Mouse (Mus musculus) gonadal fat pad, adult 2 months (tissue): ENCODE results near the gene Tnrc6a. TPM values are rescaled to one million over a fixed set of nuclear protein-coding genes. Genes with fewer than 3 reads are reported as not detected.
"Not testable (repeated sequence)": the region's sequence is repeated elsewhere in the genome, so short reads cannot be mapped to it uniquely, and the experiment has no call there.

ENCODE experiments used
- DNase-seq: peaks from one replicate; pipeline ENCODE4 v3.0.0-alpha.2; 2012; ENCODE audit warnings: low read depth
- polyA plus RNA-seq: library from polyadenylated mRNA; depleted of rRNA; stranded (reverse); fragments of >200 nt; gene quantifications from 2 replicates; pipeline ENCODE4 v1.2.3, GENCODE M21; 2012; rRNA removed

The Tnrc6a gene
- 46.5 and 52.2 TPM in 2 replicates for polyA plus RNA-seq

DNA sequence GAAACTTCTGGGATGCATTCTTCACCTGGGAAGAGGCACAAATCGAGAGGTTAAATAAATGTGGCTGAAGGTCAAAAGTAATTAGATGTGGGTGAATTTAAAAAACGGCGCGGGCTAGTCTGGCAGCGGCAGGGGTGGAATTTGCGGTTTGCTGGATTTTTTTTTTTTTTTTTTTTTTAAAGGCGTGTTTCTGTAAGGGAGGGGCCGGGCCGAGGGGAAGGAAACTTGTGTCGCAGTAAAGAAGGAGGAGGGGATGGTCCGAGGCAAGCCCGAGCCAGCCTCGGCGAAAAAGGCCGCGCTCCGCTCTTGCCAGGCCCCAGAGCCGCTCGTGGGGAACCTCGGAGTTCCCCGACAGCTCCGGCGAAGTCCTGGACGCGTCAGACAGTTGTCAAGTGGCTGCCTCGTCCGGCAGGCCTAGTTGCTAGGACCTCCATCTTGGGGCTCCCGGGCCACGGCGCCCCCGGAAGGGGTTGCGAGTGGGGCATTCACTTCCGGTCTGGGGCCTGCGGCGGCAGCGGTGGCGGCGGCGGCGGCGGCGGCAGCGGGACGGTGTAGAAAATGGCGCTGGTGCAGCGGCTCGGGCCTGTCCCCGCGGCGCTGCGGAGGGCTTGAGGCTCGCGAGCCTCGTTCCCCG, at the start of gene Tnrc6a:
Gene Tnrc6a, plus strand, starts transcription at position 221 of the 634 bp plus-strand sequence.
- DNase-seq: peak; percentile 52

DNA sequence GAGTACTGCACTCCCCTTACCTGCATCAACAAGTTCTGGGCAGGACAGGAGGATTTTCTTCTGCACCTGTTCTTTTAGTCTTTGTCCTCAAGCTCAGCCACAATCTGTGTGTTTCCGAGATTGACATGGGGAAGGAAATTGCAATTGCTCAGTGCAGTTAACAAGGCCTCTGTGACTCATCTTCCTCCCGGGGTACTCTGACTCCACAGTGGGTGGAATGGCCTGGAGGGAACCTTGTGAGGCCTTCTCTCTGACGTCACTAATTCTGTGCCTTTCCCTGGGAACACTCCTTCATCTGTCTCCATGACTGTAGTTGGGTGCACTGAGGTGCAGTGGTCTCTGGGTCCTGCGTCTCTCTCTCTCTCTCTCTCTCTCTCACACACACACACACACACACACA, 41.4 kb upstream of the Tnrc6a start:
- DNase-seq: no peak

DNA sequence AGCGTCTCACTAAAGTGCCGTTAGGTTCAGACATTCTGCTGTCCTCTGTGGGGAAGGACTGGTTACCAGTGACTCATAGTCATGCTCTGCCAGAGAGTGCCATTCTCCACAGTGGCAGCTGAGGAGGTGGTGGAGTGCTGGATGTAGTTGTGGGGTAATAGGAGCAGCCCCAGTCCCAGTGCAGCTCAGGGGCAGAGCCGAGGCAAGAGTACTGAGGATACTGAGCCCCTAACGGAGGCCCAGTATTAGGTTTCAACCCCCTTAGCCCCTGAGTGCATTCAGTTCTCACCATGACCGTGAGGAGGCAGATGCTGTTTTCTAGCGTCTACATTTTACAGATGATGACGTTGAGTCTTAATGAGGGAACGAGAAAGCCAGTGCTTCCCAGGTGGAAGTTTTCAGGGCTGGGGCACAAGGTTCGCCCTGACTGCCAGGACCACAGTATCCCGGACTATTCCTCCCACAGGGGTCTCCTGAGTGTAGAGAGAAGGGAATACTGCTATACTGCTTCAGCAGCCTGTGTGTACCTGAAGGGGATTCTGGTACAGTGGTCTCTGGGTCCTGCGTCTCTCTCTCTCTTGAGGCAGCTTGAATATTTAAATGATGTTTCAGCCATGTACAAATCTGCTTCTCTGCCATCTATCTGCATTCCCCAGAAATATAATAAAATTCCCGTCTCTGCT, 40.1 kb upstream of the Tnrc6a start:
- DNase-seq: no peak

DNA sequence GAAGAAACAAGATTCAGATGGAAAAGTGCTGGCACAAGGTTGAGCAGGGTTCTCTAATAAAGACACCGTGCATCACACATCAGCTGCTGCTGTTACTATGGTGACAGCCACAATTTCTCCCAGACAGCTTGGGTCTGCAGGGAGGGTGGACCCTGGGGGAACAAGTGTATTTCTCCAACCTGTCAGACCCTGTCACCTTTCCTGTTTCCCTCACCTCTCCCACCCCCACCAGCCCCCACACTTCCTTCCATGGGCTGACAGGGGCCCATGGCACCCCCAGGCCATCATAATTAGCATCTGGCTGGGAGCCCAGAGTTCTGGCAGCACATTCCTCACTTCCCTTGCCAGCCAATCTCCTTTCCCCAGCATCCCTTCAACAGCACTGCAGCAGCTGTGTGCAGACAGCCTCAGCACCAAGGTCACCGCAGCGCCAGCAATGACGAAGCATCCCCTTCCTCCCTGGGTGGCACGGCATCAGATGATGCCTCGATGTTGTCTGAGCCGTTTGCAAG, 39.4 kb upstream of the Tnrc6a start:
- no peak for DNase-seq

DNA sequence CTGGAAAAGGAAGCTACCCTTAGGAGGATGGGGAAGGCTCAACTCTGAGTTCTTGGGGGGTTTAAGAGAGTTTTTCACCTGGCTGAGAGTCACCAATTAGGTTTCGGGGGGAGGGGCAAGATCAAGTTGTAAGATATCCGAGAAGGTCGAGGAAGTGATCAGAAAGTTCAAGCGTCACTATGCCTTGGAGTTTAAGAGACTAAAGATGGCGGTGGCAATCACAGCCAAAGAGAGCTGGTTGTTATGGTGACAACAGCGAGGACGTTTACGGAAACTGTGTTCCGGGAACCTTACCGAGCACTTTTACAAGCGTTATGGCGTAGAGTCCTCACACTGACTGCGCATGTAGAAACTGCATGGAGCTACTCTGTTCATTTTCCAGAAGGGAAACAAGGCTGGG, 39.0 kb upstream of the Tnrc6a start:
- DNase-seq: no peak

DNA sequence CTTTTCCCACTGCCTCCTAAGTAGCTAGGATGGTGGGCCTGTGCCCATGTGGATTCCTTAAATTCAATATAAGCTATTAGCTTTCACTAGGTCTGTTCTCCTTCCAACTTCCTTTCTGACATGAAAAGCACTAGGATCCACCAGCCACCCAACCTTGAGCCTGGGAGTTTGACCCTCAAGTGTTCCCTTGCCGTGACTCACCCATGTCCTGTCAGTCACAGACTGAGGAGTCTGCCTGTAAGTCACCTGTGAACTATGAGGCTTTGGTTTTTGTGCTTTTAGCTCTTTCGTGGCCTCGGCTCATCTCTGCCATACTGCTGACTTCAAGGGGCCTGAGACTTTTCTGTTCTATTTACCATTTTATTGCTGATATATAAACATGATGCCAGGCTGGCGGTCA, 34.8 kb upstream of the Tnrc6a start:
- no peak for DNase-seq

DNA sequence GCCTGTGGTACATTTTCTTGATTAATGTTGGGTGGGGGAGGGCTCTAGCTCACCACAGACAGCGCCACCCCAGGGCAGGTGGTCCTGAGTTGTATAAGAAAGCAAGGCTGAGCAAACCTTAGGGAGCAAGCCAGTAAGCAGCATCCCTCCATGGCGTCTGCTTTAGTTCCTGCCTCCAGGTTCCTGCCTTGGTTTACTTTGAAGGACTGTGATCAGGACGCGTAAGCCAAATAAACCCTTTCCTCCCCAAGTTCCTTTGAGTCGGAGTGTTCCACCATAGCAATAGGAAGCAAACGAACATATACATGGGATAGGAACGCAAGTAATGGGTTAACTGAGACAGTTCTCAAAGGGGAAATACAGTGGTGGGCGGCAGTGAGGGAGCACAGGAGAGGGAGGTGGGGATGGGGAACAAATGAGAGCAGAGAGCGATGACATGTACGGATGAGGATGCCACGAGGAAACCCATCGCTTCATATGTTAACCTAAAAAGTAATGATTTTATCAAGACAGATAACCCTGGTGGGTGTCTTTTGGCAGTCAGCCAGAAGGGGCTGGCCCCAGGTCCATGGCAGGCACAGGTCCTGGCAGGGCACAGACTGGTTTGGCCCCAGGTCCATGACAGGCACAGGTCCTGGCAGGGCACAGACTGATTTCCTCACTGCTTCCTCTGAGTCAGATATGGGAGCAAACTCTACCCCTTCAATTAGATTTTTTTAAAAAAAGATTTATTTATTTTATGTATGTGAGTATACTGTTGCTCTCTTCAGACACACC, 27.2 kb upstream of the Tnrc6a start:
- no peak for DNase-seq

DNA sequence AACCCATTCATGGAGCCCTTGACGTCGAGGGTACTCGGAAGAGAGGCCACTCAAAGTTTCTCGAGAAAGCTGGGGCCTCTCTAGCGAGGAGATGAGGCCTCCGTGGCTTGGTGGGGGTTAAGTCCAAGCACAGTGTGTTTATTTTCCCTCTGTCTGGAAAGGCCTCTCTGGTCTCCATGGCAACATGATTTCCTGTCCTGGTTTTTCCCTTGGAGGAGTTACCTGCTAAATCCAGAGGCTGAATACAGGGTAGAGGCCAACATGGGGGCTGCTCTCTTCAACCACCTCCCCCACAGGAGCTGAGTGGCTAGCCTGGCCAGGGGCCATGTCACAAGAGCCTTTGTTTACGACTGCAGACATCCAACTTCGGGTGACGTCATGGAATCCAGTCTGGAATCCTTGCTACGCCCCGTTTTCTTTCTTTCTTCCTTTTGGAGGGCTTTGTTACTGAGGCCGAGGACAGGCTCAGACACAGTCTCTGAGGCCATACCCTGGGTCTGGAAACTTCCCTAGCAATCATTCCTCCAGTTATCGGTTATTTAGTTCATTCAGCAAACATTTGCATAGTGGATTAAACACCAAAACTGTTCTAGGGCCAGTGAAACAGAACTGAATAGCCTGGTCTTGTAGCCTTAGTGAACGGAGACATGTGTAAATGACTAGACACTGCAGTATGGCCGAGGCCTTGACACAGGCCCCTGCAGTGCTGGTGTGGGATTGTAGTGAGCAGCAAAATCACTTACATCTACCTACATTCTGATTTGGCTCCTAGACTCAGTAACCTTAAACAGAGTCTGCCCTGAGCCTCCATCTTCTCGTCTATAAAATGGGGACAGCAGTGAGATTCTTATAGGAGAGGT, 25.6 kb upstream of the Tnrc6a start:
- no peak for DNase-seq

DNA sequence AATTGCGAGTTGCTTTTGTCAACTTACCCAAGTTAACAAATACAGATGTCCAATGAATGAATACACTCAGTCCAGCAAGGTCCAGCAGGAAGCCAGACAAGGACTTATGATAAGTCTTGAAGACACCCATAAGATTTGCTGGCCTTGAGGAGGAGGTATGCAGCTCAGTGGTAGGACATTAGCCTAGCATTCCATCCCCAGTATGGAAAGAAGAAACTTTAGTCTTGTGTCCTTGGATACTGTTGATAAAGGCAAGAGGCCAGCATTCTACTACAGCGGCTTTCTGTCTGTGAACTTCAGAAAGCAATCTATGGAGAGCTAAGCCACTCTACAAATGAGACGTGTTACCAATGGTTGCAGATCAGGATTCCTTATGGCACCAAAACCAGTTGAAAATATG, 22.4 kb upstream of the Tnrc6a start:
- no peak for DNase-seq

DNA sequence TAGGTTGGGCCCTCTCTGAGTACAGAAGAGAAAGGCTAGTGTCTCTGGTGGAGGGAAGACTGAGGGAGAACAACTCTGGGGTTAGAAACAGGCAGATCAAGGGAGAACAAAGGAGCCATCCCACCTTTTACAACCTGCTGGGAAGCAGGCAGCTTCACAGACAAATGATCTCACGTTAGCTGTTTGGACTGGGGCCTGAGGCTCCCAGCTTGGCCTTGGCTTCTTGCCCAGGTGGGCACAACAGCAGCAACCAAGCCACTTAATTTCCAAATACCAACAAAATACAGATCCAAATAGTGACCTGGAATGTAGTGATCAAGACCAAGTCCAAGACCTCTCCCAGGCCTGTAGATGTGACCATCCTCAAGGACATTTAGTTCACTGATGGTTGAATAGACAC, 18.3 kb upstream of the Tnrc6a start:
- not testable (repeated sequence) for DNase-seq

DNA sequence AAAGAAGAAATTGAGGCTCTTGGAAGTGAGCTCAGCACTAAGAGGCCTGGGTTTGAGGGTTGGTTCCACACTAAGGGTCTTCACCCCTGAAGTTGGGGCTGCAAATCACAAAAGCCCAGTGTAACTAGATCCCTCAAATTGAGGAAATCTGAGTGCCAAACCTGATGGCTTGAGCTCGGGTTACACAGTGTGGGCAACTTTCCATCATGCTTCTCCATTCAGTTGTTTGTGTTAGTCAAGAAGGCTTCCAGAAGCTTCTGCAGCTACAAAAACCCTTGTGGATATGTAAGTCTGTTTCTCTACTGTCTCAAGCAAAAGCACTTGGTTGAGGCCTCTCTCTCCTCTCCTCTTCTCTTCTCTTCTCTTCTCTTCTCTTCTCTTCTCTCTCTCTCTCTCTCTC, 17.8 kb upstream of the Tnrc6a start:
- DNase-seq: no peak

DNA sequence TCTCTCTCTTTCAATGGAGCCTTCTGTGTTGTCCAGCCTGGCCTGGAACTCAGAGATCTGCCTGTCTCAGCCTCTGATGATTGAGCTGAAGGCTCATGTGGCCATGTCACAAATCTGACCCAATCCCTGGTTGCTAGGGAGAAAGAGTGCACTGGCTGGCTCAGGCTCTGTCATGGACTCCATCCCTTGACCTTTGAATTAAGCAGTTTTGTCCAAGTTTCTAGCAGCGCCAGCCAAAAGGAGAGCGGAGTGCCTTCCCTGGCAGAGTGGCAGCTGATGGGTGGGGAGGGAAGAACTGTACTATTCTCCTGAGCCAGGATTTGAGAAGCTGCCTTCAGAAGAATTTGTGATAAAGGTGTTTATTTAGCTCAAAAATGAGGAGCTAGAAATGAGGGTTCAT, 17.4 kb upstream of the Tnrc6a start:
- DNase-seq: no peak

DNA sequence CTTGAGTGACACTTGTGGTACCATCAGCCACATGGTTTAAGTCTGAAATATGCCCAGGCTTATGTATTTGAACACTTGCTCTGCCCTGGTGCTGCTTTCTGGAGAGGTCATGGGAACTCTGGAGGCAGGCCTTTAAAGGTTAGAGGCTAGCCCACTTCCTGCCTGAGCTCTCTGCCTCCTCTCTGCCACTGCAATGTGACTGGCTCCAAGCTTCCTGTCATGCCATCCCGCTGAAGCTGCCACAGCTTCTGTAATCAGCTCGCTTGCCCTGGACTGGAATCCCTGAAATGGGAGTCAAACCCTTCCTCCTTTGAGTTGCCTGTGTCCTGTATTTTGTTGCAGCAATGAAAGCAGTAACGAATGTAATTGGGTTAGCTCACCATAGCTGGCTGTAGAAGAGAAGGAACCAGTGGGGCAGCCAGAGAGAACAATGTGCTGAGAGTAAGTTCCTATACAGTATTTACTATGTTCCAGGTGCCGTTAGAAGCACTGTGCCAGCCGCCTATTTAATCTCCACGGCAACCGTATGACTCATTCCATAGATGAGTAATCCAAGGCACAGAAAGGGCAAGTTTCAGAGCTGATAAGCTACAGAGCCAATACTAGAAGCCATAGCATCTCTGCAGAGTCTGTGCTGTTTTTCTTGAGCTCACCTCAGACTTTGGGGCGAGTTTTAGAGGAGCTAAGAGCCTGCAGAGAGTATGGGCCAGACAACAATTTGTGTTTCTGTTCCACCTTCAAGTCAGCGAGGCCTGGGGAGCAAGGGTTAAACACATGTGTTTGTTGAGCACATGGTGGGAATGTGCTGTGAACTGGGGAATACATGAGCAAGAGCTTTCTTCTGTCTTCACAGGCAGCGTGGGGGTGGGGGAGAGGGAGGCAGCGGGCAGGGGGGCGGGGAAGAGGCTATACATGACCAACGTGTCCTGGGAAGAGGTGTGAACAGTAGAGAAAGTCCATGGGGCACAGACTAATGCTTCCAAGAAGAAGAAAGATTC, 15.3 kb upstream of the Tnrc6a start:
- no peak for DNase-seq

DNA sequence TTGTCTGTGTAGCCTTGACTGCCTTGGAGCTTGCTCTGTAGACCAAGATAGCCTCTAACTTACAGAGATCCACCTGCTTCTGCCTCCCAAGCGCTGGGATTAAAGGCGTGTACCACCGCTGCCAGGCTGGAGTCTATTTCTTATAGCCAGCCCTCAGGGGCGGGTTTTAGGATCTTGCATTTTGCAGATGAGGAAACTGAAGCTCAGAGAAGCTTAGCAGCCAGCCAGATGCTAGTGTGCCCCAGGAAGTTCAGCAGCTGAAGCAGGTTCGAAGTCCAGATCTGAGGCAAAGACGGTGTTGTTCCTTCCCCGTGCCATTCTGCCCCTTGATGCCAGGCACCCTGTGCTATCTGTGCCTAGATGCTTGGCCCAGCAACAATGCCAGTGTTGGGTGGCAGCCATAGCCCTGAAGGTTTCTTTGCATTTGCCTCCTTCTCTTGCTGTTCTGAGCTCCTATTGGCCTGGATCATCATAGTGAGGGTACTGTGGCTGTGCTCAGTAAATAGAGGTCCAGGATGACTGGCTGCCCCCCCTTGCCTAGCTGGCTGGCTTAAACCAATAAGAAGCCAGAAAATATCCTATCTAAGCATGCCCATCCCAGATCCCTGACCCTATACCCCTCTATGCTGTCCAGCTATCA, 14.2 kb upstream of the Tnrc6a start:
- DNase-seq: no peak

DNA sequence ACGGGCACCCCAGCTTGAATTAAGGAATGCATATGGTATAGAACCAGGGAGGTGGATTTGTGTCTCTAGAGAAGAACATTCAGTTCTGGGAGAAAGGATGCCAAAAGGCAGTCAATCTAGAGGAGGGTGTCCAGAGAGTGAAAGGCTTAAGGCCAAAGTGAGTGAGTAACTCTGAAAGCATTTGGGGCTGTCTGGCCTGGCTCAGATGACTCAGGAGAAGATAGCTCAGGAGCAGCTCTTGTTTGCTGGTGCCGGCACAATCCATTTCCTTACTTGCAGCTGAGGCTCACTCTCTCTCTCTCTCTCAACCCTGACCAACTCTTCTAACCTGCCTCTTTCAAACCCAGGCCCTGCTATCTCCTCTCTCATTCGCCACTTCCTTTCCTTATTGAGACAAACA, 13.6 kb upstream of the Tnrc6a start:
- DNase-seq: no peak

DNA sequence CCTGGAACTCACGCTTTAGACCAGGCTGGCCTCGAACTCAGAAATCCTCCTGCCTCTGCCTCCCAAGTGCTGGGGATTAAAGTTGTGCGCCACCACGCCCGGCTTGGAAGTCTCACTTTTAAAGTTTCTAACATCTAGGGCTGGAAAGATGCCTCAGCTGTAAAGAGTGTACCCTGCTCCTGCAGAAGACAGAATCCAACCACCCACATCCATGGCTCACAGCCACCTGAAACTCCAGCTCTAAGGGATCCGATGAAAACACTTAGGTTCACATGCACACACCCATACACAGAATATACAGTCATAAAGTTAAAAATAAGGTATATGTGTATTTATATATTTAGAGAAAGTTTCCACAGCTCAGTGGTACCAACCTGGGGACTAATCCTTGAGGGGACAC, 10.1 kb upstream of the Tnrc6a start:
- no peak for DNase-seq

DNA sequence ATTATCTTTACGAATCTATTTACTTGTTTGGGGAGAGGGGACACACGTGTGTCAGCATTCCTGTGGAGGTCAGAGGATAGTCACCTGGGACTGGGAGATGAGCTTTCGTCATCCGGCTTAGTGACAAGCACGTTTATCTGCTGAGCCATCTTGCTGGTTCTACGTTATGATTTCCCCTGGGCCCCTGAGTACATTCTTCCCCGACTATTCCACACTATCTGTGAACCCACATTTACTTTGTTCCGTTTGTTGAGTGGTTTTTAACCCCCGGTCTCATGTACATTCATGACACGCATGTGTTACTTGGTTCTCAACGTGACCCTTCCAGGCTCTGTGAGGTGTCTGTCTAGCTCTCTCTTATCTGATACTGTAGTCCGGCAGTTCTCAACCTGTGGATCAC, 6.9 kb upstream of the Tnrc6a start:
- DNase-seq: no peak

DNA sequence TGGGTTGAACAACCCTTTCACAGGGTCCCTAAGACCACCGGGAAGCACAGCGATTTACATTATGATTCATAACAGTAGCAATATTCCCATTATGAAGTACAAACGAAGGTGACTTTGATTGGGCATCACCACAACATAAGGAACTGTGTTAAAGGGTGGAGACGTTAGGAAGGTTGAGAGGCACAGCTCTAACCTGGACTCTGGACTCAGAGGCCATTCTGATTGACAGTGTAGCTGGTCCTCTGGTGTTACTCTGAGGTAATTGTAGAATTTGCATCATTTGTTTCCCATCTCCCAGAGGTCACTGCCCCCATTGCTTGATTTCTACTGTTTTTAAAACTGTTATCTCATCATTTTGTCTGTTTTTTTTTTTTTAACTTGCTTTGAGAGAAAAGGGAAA, 6.5 kb upstream of the Tnrc6a start:
- no peak for DNase-seq

DNA sequence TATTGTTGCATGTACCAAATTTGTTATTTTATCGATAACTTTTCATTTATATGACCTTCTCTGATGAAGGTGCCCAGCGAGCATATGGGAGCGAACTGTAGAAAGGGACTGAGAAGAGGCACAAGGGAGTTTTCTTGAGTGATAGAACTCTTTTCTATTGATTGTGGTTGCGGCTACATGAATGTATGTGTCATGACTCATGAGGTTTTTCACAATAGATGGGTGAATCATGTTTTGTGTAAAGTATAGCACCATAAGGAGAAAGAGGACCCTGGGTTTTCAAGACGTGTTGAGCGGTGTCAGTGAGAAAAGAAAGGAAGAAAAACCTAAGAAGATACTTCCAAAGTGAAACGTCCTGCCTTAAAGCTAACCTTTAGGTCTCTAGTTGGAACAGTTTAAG, 3.2 kb upstream of the Tnrc6a start:
- DNase-seq: no peak

DNA sequence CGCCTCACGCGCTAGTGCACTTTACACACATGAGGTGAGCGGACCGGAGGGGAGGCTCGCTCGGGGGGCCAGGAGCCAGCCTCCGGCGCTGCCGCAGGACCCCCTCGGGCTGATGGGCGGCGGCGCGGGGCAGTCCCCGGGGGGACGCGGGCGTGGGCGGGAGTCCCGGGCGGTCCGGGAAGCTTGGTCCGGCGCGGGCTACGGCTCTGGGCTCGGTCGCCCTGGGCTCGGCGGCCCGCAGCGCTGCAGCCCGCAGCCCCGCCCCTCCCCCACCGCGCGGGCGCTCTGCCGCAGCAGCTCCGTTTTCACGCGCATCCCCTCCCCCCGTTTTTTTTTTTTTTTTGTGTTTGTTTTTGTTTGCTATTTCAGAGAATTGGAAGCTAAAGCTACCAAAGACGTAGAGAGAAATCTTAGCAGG, 623 bp downstream of the Tnrc6a start:
- DNase-seq: no peak
